Mouse (Mus musculus) cerebral cortex, adult 2 months (tissue): ENCODE results near the gene Mphosph9.

Experiments used
- WGBS: fragments of 180-500 bp; shearing (Covaris S2); methylation state at CpG from one replicate; pipeline ENCODE4 v1.1.7; 2018; 5-methylcytosine and 5-hydroxymethylcytosine counted together

Gene Mphosph9

DNA sequence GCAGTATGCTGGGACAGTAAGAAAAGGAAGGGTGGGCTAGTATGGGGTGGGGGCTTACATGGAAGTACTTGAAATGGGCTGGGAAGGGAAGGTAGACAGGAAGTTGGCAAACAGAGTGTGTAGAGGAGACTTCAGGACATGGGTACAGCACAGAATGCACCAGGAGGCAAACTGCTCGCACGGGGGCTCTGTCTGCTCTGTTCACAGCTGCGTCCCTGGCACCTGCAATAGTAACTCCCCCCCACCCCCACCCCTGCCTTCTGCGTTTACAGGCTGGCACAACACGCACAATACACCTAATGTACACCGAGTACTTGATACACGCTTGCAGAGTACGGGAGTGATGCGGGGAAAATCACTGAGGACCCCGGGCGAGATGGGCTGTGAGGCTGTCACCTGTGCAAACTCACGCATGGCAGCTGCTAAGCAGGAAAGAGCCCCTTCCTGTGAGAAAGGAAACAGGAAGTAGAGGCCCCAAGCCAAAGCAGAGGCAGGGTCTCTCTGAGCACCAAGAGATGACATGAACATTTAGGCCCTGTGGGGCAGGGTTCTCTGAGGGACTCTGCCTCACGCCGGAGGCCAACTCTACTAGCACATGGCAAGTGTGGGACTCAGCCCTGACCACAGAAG, 113.1 kb downstream of the Mphosph9 start:
- WGBS: 66% methylated on average over 14 of the region's 14 CpGs

GRCm38 (mm10) chr5:124213588-124214469, 113.9 kb downstream of the Mphosph9 start:
- 63% methylated on average over 13 of the region's 13 CpGs for WGBS

- WGBS: 78% methylated on average over 2 of the region's 2 CpGs
These were observed 116.1 kb downstream of the Mphosph9 start for GRCm38 (mm10) chr5:124211669-124212068.

DNA sequence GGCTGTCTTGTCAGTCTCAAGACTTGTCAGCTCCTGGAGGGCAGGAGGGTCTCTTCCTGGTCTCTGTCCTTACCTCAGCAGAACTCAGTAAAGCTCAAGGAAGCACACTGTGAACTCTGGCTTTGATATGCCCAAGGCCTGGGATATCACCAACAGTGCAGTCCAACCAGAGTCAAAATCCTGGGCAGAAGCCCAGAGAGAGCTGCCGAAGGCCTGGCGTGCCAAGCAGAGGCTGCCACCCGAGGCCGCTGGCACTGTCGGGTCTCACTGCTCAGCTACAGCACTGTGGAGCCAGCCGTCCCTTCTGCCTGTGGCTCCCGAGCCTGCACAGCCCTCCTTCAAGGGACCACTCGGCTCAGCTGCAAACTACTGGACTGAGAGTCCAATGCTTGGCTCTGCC, 116.5 kb downstream of the Mphosph9 start:
- 55% methylated on average over 8 of the region's 8 CpGs for WGBS

GRCm38 (mm10) chr5:124210281-124211016, 117.3 kb downstream of the Mphosph9 start:
- WGBS: 76% methylated on average over 18 of the region's 18 CpGs

DNA sequence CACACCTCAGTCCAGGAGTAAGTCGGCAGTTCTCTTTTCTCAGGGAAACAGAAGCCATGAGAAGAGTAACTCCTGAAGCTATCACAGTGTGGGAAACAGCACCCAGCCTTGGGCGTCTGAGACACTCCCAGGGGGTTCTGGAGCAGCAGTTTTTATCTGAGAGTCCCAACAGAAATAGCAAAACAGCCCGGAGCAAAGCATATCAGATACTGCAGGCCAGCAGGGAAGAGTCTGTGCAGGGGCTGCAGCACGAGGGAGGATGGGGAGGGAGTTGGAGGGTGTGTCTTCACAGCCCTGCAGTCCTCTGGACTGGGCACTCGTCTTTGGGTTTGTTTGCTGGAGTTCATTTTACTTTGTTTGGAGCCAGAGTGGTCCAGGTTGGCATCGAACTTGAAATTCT, 117.9 kb downstream of the Mphosph9 start:
- WGBS: 57% methylated on average over 6 of the region's 6 CpGs

- 50% methylated on average over 8 of the region's 8 CpGs for WGBS
These were observed 119.7 kb downstream of the Mphosph9 start for GRCm38 (mm10) chr5:124208030-124208429.

DNA sequence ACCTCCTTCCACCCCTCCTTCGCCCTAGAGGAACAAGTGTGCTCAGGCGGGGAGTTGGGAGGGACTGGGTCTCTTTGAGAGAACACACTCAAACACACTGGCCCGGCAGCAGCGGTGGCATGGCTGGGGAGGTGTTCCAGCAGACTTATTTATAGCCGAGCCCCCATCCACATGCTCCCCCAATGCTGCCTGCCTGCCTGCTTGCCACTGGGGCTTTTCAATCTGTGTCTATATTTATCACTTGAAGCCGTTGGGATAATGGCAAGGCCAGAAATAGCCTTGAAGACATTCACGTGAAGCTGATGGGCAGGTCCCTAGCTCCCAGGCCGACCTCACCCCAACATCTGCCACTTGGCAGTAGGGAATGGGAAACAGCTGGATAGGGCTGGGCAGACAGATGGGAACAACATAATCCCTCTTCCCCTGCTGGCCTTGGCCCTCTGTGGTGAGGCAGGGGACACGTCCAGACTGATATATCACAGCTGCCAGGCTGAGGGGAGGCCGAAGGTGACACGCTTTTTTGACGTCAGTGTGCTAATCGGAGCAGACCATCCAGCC, 121.2 kb downstream of the Mphosph9 start:
- WGBS: 48% methylated on average over 13 of the region's 13 CpGs

DNA sequence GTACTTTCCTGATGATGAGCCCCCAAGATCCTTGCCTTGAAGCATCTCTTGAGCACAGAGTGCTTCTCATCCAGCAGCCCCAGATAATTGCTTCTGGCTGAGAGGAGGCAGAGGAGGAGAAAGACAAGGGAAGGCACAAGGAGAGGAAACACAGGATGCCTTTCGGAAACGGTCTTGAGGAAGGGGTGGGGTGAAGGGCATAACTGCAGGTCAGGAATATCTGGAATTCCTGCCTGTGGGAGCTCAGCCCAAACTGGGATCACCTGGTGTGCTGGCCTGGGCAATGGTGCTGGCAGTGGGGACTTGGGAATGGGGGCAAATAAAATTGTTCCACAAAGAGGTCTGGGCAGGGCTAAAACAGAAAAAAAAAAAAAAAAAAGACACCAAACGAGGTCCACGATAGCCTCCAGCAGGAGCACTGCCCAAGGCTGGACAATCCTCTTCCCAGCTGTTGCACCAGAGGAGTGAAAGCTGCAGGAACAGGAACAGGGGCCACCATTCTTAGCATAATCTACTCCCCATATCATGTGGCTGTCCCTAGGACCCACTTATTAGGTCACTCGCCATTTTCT, 121.9 kb downstream of the Mphosph9 start:
- WGBS: 50% methylated on average over 5 of the region's 5 CpGs

DNA sequence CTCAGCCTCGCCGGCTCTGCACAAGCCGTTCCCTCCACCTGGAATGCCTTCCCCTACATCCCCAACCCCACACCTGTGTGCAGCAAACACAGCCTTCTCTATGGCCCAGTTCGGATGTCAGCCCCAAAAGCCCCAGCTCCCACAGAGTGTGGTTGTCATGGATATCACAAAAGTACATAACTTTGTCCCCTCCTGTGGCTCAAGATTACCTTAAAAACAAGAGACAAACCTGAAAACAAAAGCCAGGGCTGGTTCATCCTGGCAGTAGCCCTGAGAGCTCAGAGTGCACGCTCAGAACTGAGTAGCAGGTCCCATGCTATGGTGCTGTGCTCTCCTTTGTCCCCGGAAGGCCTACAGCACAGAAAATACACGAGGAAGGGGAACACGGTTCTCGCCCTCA, 122.6 kb downstream of the Mphosph9 start:
- WGBS: 91% methylated on average over 9 of the region's 9 CpGs

- 90% methylated on average over 9 of the region's 9 CpGs for WGBS
These were observed 123.5 kb downstream of the Mphosph9 start for GRCm38 (mm10) chr5:124204127-124204794.

DNA sequence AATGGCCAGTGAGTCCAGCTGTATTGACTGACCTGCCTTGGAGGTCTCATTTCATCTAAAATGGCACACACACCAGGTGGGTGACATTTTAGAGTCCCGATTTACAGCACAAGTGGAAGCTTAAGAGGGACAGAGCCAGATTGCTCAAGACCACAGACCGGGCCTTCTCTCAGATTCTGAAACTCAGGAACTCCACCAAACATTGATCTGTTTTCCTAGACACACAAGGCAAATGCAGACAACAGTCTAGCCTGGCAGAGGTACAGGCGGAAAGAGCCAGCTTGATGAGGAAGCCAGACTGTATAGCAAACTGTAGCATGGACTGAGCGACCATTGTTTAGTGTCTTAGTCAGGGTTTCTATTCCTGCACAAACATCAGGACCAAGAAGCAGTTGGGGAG, 124.5 kb downstream of the Mphosph9 start:
- WGBS: 84% methylated on average over 4 of the region's 4 CpGs

DNA sequence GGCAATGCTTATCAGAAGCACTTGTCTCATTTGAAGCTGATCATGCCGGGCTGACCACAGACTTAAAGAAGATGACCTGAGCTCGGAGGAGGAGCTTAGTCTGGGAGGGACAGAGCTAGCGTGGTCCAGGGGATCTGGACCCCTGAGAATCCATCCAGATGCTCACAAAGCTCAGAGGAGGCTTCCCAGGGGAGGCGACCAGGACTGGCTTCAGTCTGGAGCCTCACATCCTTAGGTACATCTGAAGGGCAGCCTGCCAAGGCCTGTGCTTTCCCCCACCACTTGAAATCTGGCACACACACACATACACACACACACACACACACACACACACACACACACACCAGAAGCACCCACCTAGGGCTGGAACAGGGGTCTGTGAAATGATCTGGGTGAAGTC, 125.7 kb downstream of the Mphosph9 start:
- WGBS: 76% methylated on average over 4 of the region's 4 CpGs

DNA sequence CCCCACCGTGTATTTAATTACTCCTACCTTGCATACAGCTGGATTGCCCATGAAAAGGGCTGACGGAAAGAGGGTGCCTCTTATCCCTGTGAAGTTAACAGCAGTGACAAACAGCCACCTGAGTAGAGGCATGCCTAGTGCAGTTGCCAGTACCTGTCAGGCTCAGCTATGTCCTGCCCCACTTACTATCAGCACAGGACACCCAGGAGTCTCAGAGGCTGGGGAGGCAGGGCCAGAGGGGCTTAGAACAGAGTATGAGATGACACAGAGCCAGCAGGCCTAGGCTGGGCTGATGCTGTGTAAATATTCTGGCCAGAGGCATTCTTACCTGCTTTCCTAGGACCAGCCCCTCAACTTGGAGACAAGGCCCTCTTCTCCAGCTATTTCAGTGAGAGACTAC, 126.2 kb downstream of the Mphosph9 start:
- 86% methylated on average over 2 of the region's 2 CpGs for WGBS
